Mouse (Mus musculus) embryonic facial prominence, embryonic 11.5 days (tissue): Measurements from ENCODE around the gene Anp32a. TPM values are rescaled to one million over a fixed set of nuclear protein-coding genes. Genes with fewer than 3 reads are reported as not detected.

Source experiments
- ATAC-seq: fragments of 200-750 bp; cut with Nextera tagmentation; replicated peaks from 2 replicates; pipeline ENCODE4 v1.8.0; 2017; ENCODE audit warnings: low read depth; ENCODE audit not compliant: insufficient number of reproducible peaks, low FRiP score, low TSS enrichment
- DNase-seq: peaks from one replicate; pipeline ENCODE4 v3.0.0-alpha.2; 2015; ENCODE audit warnings: low spot score
- H3K27ac ChIP-seq: fragments of 300-500 bp; sonication (generic); replicated peaks from 2 replicates; pipeline ENCODE4 v1.5.1; 2014; ENCODE audit warnings: mild to moderate bottlenecking, low read depth, low read length, control low read depth
- H3K27me3 ChIP-seq: fragments of 300-500 bp; sonication (generic); 2 replicates; pipeline ENCODE4 v1.6.1; 2014; ENCODE audit warnings: mild to moderate bottlenecking, low read length, moderate library complexity, mixed read lengths; ENCODE audit not compliant: control insufficient read depth, insufficient read depth
- H3K36me3 ChIP-seq: fragments of 300-500 bp; sonication (generic); replicated peaks from 2 replicates; pipeline ENCODE4 v1.6.1; 2014; ENCODE audit warnings: low read depth, mild to moderate bottlenecking, low read length, moderate library complexity, mixed read lengths; ENCODE audit not compliant: control insufficient read depth, insufficient read depth
- H3K4me1 ChIP-seq: fragments of 300-500 bp; sonication (generic); 2 replicates; pipeline ENCODE4 v1.6.1; 2014; ENCODE audit warnings: low read length, mixed read lengths; ENCODE audit not compliant: control insufficient read depth, insufficient read depth
- H3K4me2 ChIP-seq: fragments of 300-500 bp; sonication (generic); 2 replicates; pipeline ENCODE4 v1.6.1; 2014; ENCODE audit warnings: low read depth, mild to moderate bottlenecking, control low read depth, low read length, moderate library complexity
- H3K4me3 ChIP-seq: fragments of 300-500 bp; sonication (generic); 2 replicates; pipeline ENCODE4 v1.5.1; 2014; ENCODE audit warnings: low read depth, low read length, control low read depth
- H3K9ac ChIP-seq: fragments of 300-500 bp; sonication (generic); replicated peaks from 2 replicates; pipeline ENCODE4 v1.6.1; 2014; ENCODE audit warnings: mild to moderate bottlenecking, control low read depth, low read length
- H3K9me3 ChIP-seq: fragments of 300-500 bp; sonication (generic); replicated peaks from 2 replicates; pipeline ENCODE4 v1.6.1; 2016; ENCODE audit warnings: mild to moderate bottlenecking, low read length, inconsistent platforms, mixed read lengths; ENCODE audit not compliant: control insufficient read depth
- WGBS: fragments of 180-500 bp; shearing (Covaris S2); extraction: QIAGEN DNeasy Blood & Tissue Kit; methylation state at CpG from one replicate; pipeline ENCODE4 v1.1.7; 2014; 5-methylcytosine and 5-hydroxymethylcytosine counted together
- polyA plus RNA-seq: library from polyadenylated mRNA; unstranded; fragments of >200 nt; fragmentation: Nextera tagmentation; extraction: Ambion mirVana; gene quantifications from 2 replicates; pipeline ENCODE4 v1.2.1, GENCODE M21; 2014

The Anp32a gene
- polyA plus RNA-seq, 1 experiment from 2014 or later = 228 TPM

- H3K4me3 ChIP-seq = no peak overlapping the region
- DNase-seq = no peak
- 53% methylated on average over 10 of the region's 10 CpGs for WGBS
- ATAC-seq = no peak
- peaks cover 12% of the 10 kb centered on the region for H3K4me1 ChIP-seq
- no peaks in the 10 kb centered on the region; the same call in 1 of the 2 replicates for H3K36me3 ChIP-seq
- H3K9ac ChIP-seq = no peak overlapping the region
- H3K27ac ChIP-seq = no peak overlapping the region
- no peaks in the 10 kb centered on the region for H3K27me3 ChIP-seq
- no peaks in the 10 kb centered on the region for H3K9me3 ChIP-seq
- no peak overlapping the region for H3K4me2 ChIP-seq
Measured at GRCm38 (mm10) chr9:62367510-62368071, 26.5 kb downstream of the Anp32a start.

DNA sequence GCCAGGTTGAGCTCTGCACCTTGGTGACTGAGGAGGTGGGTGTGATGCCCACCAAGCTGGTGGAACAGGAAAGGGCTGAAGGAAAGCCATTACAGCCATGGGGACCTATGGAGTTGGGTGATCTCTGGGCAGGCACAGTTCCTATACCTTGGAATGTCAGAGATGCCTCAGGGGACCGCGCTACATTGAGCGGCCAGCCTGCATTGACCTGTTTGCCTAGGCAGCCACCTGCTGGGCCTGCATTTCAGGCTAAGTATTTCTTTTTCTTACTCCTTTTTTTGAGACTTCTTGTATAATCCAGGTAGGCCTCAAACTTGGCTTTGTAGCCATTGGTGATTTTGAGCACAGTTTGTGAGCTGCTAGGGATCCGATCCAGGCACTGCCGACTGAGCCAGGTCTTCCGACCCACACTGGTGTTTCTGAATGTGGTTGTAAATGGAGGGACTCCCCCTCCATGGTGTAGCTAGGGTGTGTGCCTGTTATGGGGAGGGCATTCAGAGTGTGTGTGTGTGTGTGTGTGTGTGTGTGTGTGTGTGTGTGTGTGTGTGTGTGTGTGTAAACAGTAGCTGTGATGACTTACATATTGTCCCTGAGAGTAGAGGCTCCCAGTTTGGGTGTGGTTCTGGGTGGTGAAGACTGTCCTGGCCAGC is 27.3 kb downstream of the Anp32a start:
- H3K27ac ChIP-seq = no peak overlapping the region
- DNase-seq = no peak
- 85% methylated on average over 6 of the region's 6 CpGs for WGBS
- H3K4me2 ChIP-seq = no peak overlapping the region
- H3K27me3 ChIP-seq = no peaks in the 10 kb centered on the region
- no peak for ATAC-seq
- no peaks in the 10 kb centered on the region for H3K9me3 ChIP-seq
- peaks cover 3% of the 10 kb centered on the region for H3K36me3 ChIP-seq
- no peak overlapping the region for H3K4me3 ChIP-seq
- H3K4me1 ChIP-seq = peaks cover 6% of the 10 kb centered on the region
- H3K9ac ChIP-seq = no peak overlapping the region

DNA sequence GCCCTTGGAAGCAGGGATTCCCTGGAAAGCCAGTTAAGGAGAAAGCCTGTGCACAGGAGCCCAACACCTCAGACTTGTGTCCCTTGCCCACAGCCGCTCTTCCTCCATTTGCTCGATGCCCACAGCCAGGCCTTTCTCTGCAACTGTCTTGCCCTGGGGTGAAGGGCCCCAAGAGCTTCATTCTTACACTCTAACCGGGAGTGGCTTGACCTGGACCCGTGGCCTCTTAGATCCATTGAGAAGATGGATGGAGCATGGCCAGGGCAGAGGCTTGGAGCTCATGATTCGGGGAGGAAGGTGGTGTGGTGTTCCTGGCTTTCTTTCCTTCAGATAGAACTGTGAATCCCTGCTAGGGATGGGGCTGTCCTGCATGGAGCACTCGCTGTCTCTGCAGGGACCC is 28.1 kb downstream of the Anp32a start:
- 86% methylated on average over 6 of the region's 6 CpGs for WGBS
- DNase-seq = no peak
- no peak overlapping the region for H3K9ac ChIP-seq
- peaks cover 3% of the 10 kb centered on the region for H3K36me3 ChIP-seq
- H3K9me3 ChIP-seq = no peaks in the 10 kb centered on the region
- no peaks in the 10 kb centered on the region for H3K27me3 ChIP-seq
- H3K4me3 ChIP-seq = no peak overlapping the region
- peaks cover 4% of the 10 kb centered on the region for H3K4me1 ChIP-seq
- no peak overlapping the region for H3K4me2 ChIP-seq
- ATAC-seq = no peak
- H3K27ac ChIP-seq = no peak overlapping the region

DNA sequence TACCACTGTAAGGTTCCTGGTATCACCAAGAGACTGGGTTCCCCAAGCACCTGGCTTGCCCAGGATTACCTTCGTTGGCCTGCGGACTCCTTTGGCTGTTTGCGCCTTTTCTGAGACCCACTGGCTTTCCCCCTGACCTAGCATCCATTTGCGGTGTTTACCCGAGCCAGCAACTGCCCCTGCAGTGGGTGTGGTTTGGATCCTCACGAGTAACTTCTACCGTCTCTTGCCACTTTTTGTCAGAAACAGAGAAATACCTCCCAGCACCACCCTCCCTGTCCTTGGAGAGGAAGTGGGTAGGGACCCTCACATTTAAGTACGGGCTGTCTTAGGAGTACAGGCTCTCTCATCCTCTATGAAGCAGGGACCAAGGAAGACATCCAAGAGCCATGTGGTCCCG is 29.1 kb downstream of the Anp32a start:
- no peak overlapping the region for H3K4me3 ChIP-seq
- 79% methylated on average over 9 of the region's 9 CpGs for WGBS
- no peaks in the 10 kb centered on the region for H3K27me3 ChIP-seq
- DNase-seq (no peak), ATAC-seq (no peak)
- H3K27ac ChIP-seq = no peak overlapping the region
- peaks cover 3% of the 10 kb centered on the region for H3K36me3 ChIP-seq
- H3K4me1 ChIP-seq = peaks cover 4% of the 10 kb centered on the region
- H3K9ac ChIP-seq = no peak overlapping the region
- no peaks in the 10 kb centered on the region for H3K9me3 ChIP-seq
- no peak overlapping the region for H3K4me2 ChIP-seq

GRCm38 (mm10) chr9:62370648-62371280 is 29.7 kb downstream of the Anp32a start:
- 81% methylated on average over 6 of the region's 6 CpGs for WGBS
- H3K4me1 ChIP-seq = peaks cover 4% of the 10 kb centered on the region
- no peak for DNase-seq

GRCm38 (mm10) chr9:62371745-62372555 is 30.9 kb downstream of the Anp32a start:
- ATAC-seq = no peak
- Histone ChIP-seq H3K9ac (no peak overlapping the region), H3K9me3 (no peaks in the 10 kb centered on the region), H3K36me3 (peaks cover 5% of the 10 kb centered on the region), H3K27ac (no peak overlapping the region), H3K4me2 (no peak overlapping the region), H3K4me1 (no peaks in the 10 kb centered on the region; the same call in 1 of the 2 replicates), H3K4me3 (no peak overlapping the region), H3K27me3 (no peaks in the 10 kb centered on the region)
- DNase-seq = no peak
- 70% methylated on average over 16 of the region's 16 CpGs for WGBS

More at GRCm38 (mm10) chr9:62370648-62371280, 29.7 kb downstream of the Anp32a start:
- Histone ChIP-seq H3K4me2 (no peak overlapping the region), H3K9me3 (no peaks in the 10 kb centered on the region), H3K27ac (no peak overlapping the region), H3K27me3 (no peaks in the 10 kb centered on the region), H3K9ac (no peak overlapping the region), H3K36me3 (peaks cover 5% of the 10 kb centered on the region), H3K4me3 (no peak overlapping the region)
- no peak for ATAC-seq

DNA sequence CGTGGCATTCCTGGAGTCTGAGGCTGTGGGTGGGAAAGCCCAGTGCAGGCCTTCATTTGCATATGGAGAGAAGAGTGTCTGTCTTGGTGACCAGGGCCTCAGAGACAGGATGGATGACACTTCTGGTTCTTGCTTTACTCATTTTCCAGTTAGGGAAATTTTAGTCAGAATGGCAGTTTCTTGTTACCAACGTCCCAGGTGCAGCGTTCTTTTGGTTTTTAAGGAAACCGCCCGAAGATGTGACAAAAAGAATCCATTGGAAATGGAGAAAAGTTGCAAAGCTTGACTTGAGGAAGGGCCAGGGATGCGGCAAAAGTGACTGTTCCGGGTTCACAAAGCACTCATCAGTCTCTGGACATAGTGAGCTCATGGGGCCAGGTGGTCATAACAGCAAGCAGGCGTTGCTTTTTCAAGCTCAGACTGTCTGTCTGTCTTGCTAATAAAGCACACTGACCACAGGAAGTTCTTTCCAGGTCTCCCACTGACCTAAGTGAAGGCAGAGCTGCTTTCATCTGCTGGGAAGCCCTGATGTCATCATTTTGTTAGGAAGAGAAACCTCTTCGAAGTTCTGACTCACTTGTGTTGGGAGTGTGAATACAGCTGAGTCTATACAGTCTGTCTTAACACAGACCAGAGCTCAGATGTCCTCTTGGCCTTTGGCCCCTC is 31.6 kb downstream of the Anp32a start:
- Histone ChIP-seq H3K9ac (no peak overlapping the region), H3K4me1 (no peaks in the 10 kb centered on the region), H3K9me3 (no peaks in the 10 kb centered on the region), H3K36me3 (peaks cover 5% of the 10 kb centered on the region), H3K27ac (no peak overlapping the region), H3K4me2 (no peak overlapping the region), H3K27me3 (no peaks in the 10 kb centered on the region), H3K4me3 (no peak overlapping the region)
- WGBS = 86% methylated on average over 9 of the region's 9 CpGs
- DNase-seq (no peak), ATAC-seq (no peak)
